Mouse (Mus musculus) G1E (cell line): ENCODE results near the gene Asxl2.

Experiments
- CTCF ChIP-seq: IDR thresholded peaks from 2 replicates; pipeline ENCODE4 v1.5.1; 2012; ENCODE audit warnings: low read depth, low read length, inconsistent platforms, mixed read lengths
- GATA1 ChIP-seq: IDR thresholded peaks from 2 replicates; pipeline ENCODE4 v1.6.1; 2012; ENCODE audit warnings: borderline replicate concordance, low read length, inconsistent platforms, mixed read lengths
- POLR2AphosphoS5 ChIP-seq: IDR thresholded peaks from 2 replicates; pipeline ENCODE4 v1.6.1; 2012; ENCODE audit warnings: low read depth, low read length, inconsistent platforms; ENCODE audit not compliant: insufficient replicate concordance
- TAL1 ChIP-seq: conservative IDR thresholded peaks from 2 replicates; pipeline ENCODE4 v1.6.1; 2012; ENCODE audit warnings: low read depth, low read length, inconsistent platforms, mixed read lengths

DNA sequence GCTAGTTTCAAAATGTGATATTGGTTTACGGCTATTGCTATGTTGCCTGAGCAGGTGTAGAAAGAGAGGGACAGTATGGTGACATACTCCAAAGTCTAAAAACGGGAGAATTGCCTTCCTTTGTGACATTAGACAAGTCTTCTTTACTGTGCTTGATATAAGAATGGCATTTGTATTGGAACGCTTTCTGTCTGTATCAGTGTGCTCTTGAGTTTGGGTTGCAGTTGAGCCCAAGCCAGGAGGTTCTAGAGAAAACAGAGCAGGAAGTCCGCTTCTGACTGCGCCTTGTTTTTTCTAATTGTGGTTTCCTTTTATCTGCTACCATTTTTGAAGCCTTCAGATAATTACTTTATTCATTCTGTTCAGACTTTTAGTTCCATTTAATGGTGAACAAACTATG, 14.7 kb downstream of the Asxl2 start:
- TF ChIP-seq CTCF (no peak), TAL1 (no peak), GATA1 (no peak), POLR2AphosphoS5 (no peak)
